Mouse (Mus musculus) testis, adult 2 months (tissue): ENCODE data around the gene Gm2000.

Experiments used
- CTCF ChIP-seq: fragments of 200-500 bp; IDR thresholded peaks from 2 replicates; pipeline ENCODE4 v1.5.1; 2012; ENCODE audit warnings: low read depth, mild to moderate bottlenecking, inconsistent platforms, low read length, moderate library complexity; ENCODE audit not compliant: control insufficient read depth, insufficient read depth, insufficient replicate concordance
- POLR2A ChIP-seq: fragments of 200-500 bp; IDR thresholded peaks from 2 replicates; pipeline ENCODE4 v1.6.1; 2012; ENCODE audit warnings: low read depth, mild to moderate bottlenecking, inconsistent platforms, low read length, moderate library complexity; ENCODE audit not compliant: control insufficient read depth

- TF ChIP-seq CTCF: no peak
- TF ChIP-seq POLR2A: no peak
Observed at GRCm38 (mm10) chr1:156408521-156408920, 42.7 kb downstream of the Gm2000 start.
